Mouse (Mus musculus) frontal cortex, adult 2 months (tissue): ENCODE results near the gene Khk. TPM values are rescaled to one million over a fixed set of nuclear protein-coding genes. Genes with fewer than 3 reads are reported as not detected.

ENCODE experiments used
- DNase-seq, 2 experiments: peaks; one replicate each; pipeline ENCODE4 v3.0.0; 2022; ENCODE audit warnings: low spot score in 1 of 2; ENCODE audit errors: extremely low spot score in 1 of 2
- polyA plus RNA-seq: library from polyadenylated mRNA; depleted of rRNA; stranded (reverse); fragments of >200 nt; gene quantifications from 2 replicates; pipeline ENCODE4 v1.2.3, GENCODE M21; 2012

Gene Khk
- polyA plus RNA-seq, 1 experiment: 30.6 TPM

GRCm38 (mm10) chr5:30912156-30912555 is 9.1 kb upstream of the Khk start:
- no peak for DNase-seq

DNA sequence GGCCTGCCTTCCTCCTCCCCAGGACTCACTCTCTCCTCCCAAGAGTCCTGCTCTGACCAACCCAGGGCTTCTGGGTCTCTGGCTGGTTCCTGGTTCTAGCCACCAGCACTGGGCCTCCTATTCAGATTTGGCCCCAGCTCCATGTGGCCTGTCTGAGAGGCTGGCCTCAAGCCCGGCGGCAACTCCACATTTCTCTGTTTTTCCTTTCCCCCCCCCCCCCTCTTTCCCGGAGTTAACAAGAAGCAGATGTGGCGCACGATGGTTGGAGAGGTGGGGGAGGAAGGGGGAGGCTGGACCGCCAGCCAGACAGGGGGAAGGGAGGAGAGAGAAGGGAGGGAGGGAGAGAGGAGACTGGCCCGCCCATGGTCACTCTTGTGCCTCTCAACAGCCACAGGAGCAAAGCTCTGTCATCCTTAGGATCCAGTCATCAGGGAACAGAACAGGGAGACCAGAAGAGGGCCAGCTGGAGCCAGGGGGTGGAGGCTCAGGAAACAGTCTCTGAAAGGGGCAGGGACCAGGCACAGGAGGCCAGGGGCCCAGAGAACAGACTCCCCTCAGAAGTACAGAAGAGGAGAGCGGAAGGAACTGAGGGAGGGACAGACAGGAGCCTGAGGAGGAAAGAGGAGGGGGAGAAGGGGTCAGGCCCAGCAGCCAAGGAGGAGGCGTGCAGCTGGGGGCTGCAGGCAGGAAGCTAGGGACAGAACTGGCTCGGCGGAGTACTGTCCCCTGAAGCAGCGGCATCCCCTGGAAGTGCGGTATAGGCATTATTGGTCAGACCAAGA is 8.0 kb upstream of the Khk start, which contains the start of gene Emilin1:
Gene Emilin1 (plus strand): TSS at position 343 of the 782 bp plus-strand sequence.
- no peak for DNase-seq

DNA sequence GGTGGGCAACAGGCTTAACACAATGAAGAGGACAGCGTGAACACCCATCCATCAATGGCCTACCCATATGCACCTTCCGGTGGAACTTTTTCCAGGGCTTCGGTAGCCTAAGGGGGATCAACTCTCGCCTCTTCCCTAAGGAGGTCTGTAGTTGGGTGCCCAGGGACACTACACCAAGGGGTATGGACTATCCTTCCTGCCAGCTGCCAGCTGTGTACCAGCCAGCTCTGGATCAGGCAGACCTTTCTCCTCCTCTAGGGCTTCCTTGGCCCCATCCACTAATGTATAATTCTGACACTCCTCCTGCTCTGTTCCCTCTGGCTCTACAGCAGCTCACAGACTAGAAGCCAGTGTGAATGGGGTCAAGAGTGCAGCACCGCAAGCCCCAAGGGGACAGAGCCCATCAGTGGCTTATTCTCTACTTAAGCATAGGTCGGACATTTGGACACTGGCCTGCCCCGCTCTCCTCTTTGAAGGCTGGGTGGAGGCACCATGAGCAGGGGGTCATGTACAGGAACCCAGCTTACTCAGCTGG is 7.1 kb upstream of the Khk start:
- DNase-seq: no peak

- no peak for DNase-seq
These were observed 6.4 kb upstream of the Khk start for GRCm38 (mm10) chr5:30914849-30915248.

- no peak for DNase-seq
These were observed 5.8 kb upstream of the Khk start for GRCm38 (mm10) chr5:30915456-30915855.

DNA sequence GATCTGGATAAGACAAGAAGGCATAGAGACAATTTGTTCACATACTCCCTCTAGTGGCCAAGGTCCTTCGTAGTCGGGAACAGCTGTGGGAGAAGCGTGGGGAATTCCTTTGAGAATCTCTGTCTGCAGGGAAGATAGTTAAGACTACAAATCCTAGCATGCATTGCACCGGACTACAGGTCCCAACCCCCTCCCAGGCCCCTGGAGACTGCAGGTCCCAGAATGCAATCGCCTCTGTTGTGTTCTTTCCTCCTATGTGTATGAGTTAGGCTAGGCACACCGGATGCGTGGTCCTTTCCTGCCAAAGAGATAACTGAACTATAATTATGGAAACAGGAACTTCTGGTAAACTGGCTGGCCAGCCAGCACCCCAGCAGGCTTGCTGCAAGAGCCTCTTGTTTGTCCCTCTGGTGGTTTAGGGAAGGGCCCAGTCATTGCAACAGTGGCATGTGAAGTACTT is 5.2 kb upstream of the Khk start:
- peak; percentile 95 to 96 for DNase-seq

DNA sequence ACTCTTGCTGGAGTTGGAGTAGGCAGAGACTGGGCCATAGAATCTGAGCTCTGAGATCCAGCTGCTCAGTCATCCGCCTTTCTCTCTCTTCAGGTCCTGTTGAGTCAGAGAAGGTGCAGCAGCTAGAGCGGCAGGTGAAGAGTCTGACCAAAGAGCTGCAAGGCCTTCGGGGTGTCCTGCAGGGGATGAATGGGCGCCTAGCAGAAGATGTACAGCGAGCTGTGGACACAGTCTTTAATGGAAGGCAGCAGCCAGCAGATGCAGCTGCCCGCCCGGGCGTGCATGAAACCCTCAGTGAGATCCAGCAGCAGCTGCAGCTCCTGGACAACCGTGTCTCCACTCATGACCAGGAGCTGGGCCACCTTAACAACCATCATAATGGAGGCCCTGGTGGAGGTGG is 4.4 kb upstream of the Khk start:
- DNase-seq: no peak

DNA sequence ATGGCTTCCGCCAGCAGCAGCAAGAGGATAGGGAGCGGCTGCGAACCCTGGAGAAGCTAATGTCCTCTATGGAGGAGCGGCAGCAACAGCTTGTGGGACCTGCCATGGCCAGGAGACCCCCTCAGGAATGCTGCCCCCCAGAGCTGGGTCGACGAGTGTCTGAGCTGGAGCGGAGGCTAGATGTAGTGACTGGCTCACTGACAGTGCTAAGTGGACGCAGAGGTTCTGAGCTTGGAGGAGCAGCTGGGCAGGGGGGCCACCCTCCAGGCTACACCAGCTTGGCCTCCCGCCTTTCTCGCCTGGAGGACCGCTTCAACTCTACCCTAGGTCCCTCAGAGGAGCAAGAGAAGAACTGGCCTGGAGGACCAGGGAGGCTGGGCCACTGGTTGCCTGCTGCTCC is 3.9 kb upstream of the Khk start:
- no peak for DNase-seq

DNA sequence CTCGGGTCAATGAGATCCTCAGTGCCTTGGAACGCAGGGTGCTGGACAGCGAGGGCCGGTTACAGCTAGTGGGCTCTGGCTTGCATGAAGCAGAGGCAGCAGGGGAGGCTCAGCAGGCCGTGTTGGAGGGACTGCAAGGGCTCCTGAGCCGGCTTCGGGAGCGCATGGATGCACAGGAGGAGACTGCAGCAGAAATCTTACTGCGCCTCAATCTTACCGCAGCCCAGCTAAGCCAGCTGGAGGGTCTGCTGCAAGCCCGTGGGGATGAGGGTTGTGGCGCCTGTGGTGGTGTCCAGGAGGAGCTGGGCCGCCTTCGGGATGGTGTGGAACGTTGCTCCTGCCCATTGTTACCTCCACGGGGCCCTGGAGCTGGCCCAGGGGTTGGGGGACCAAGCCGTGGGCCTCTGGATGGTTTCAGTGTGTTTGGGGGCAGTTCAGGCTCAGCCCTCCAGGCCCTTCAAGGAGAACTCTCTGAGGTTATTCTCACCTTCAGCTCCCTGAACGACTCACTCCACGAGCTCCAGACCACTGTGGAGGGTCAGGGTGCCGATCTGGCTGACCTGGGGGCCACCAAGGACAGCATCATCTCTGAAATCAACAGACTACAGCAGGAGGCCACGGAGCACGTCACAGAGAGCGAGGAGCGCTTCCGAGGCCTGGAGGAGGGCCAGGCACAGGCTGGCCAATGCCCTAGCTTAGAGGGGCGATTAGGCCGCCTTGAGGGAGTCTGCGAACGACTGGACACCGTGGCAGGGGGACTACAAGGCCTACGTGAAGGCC is 3.1 kb upstream of the Khk start:
- no peak for DNase-seq

GRCm38 (mm10) chr5:30918691-30919090 is 2.5 kb upstream of the Khk start:
- DNase-seq: no peak

DNA sequence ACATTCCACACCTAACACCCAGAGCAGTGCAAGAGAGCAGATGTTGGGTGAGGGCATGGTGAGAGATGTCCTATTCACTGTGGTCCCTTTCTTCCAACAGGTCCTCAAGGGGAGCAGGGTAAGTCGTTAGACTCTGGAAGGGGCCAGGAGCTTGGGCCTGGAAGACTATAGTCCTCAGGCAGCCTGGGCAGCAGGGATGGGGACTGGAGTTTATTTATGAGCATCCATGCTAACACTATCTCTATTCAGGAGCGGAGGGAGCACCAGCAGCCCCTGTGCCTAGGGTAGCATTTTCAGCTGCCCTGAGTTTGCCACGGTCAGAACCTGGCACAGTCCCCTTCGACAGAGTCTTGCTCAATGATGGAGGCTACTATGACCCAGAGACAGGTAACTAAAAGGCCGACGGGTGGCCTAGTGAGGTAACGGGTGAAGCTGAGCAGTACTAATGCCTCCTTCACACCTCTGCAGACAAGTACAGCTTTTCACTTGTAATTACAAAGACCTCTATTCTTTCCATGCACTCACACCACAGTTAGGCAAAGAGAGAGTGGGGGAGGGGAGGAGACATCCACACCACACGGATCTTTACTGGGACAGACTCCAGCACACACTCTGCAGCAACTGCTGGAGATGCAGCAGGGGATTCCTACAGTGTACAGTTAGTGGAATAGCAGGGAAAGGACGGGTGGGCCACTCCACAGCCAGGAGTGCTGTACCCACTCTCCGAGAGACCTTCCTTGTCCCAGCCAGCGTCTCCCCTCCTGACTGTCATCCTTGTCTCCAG is 1.2 kb upstream of the Khk start:
- DNase-seq: no peak

DNA sequence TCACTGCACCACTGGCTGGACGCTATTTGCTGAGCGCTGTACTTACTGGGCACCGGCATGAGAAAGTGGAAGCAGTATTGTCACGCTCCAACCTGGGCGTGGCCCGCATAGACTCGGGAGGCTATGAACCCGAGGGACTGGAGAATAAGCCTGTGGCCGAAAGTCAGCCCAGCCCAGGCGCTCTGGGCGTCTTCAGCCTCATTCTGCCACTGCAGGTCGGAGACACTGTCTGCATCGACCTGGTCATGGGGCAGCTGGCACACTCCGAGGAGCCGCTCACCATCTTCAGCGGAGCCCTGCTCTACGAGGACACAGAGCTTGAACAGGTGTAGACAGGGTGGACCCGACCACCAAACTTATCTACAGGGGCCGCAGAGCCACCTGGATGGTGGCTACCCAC is 610 bp upstream of the Khk start:
- DNase-seq: no peak

DNA sequence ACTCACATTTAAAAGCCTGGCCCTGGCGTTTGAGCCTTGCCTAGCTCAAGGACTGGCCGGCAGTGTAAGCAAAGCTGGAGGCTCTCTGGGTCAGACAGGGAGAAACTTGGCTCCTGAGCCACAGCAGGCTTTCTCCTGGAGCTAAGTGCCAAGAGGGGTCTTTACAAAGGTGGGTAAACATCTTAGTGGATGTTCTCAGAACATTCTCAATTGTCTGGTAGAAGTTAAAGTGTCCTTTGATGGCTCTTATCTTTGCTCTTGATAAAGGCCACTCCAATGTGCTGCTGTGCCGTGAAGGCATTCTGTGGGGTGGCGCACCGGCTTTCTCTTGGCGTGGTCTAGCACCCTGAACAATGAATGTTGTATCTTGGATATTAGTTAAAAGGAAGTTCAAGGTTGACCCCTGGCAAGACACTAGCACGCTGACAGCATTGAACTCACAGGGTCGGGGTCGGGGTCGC is 1.4 kb downstream of the Khk start:
- DNase-seq: no peak

DNA sequence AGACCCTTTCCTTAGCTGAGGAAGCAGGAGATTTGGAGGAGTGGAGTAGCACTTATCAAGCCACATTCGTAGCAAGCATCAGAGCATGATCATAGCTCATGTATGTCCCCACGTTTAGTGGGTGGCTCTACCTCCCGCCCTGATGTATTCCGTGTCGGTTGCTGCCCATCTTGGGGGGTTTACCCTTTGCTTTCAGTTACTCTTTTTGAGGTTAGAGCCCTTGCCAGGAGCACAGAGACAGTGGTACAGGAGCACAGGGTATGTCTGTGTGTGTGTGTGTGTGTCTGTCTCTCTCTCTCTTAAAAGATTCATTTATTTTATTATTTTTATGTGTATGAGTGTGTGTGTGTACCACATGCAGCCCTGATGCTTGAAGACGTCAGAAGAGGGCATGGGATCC is 1.9 kb downstream of the Khk start:
- no peak for DNase-seq

- DNase-seq: no peak
These were observed 3.4 kb downstream of the Khk start for GRCm38 (mm10) chr5:30924614-30925013.

GRCm38 (mm10) chr5:30925217-30925616 is 4.0 kb downstream of the Khk start:
- DNase-seq: no peak

DNA sequence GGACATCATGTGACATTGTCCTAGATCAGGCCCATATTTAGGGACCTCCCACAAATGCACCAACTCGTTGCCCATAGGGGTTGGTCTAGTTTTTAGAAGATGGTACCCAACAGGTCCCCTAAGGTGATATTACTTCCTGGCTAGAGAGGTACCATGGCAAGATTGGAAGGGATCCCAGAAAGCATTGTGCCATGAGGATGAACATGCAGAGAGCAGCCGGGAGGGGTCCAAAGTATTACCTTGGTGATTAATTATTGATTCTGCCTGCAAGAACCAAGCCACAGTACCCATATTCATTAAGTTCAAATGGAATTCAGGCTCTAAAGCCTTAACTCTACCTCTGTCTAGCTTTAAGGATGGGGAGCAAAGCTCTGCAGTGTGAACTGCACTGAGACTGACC is 4.8 kb downstream of the Khk start:
- no peak for DNase-seq

- DNase-seq: peak in 1 of 2 experiments; percentile 75
These were observed 6.8 kb downstream of the Khk start for GRCm38 (mm10) chr5:30927945-30928529.

GRCm38 (mm10) chr5:30930121-30930520 is 8.9 kb downstream of the Khk start:
- peak in 1 of 2 experiments; percentile 92 for DNase-seq

- no peak for DNase-seq
These were observed 9.6 kb downstream of the Khk start for GRCm38 (mm10) chr5:30930846-30931245.
